Mouse (Mus musculus): ENCODE measurements around the gene Zbtb16.

- no peak for TF ChIP-seq GATA1 (IDR thresholded peaks at IDR 0.05; ENCODE audit: low read length)
- TF ChIP-seq TAL1 (IDR thresholded peaks at IDR 0.05; ENCODE audit: low read length): no peak
Measured at GRCm38 (mm10) chr9:48849531-48849930, 13.5 kb upstream of the Zbtb16 start.
